Mouse (Mus musculus): Measurements from ENCODE around the gene Snx9. TPM values are rescaled to one million over a fixed set of nuclear protein-coding genes. Genes with fewer than 3 reads are reported as not detected.
A peak's percentile ranks its signal among the peaks of the same experiment; 100 is the strongest.

Snx9 gene
- polyA plus RNA-seq, 1 experiment from 2014 or later = 37.5 TPM

- Histone ChIP-seq H3K4me3 (ENCODE audit: low read depth, low read length) (peak overlapping the region; percentile 68), H3K27ac (replicated peaks; ENCODE audit: low read depth, low read length) (no peak overlapping the region), H3K4me1 (ENCODE audit: control insufficient read depth, insufficient read depth, low read length) (0 out of 2 replicates have a peak, but pooled peaks cover 3% of the 10 kb centered on the region), H3K9me3 (ENCODE audit: control insufficient read depth, low read length) (no peaks in the 10 kb centered on the region), H3K4me2 (ENCODE audit: low read depth, low read length) (peak overlapping the region; percentile 67), H3K27me3 (replicated peaks; ENCODE audit: control insufficient read depth, insufficient read depth, low read length) (no peaks in the 10 kb centered on the region), H3K36me3 (ENCODE audit: control insufficient read depth, insufficient read depth, low read length) (no peaks in the 10 kb centered on the region), H3K9ac (ENCODE audit: low read depth, low read length) (peak overlapping the region; percentile 62)
- peak; percentile 86 for DNase-seq (ENCODE audit: low spot score)
- ATAC-seq (ENCODE audit: low read depth) = peak; percentile 94
- under 1% methylated on average over 25 of the region's 38 CpGs for WGBS
Measured at GRCm38 (mm10) chr17:5940792-5941191, 99.7 kb downstream of the Snx9 start.

- Histone ChIP-seq H3K4me1 (ENCODE audit: control insufficient read depth, insufficient read depth, low read length) (0 out of 2 replicates have a peak, but pooled peaks cover 3% of the 10 kb centered on the region), H3K27me3 (replicated peaks; ENCODE audit: control insufficient read depth, insufficient read depth, low read length) (no peaks in the 10 kb centered on the region), H3K9me3 (ENCODE audit: control insufficient read depth, low read length) (no peaks in the 10 kb centered on the region), H3K4me2 (ENCODE audit: low read depth, low read length) (peak within 1 kb of the TSS; percentile 67), H3K27ac (replicated peaks; ENCODE audit: low read depth, low read length) (no peak within 1 kb of the TSS), H3K9ac (ENCODE audit: low read depth, low read length) (peak within 1 kb of the TSS; percentile 66), H3K36me3 (ENCODE audit: control insufficient read depth, insufficient read depth, low read length) (no peaks in the 10 kb centered on the region), H3K4me3 (ENCODE audit: low read depth, low read length) (peak within 1 kb of the TSS; percentile 68)
- WGBS = 1% methylated on average over 18 of the region's 52 CpGs
- DNase-seq (ENCODE audit: low spot score) (peak; percentile 67), ATAC-seq (ENCODE audit: low read depth) (peak; percentile 80)
Measured at GRCm38 (mm10) chr17:5941230-5942043, 100.3 kb downstream of the Snx9 start, which contains the start of gene Synj2. Synj2 (plus strand) TSS chr17:5941280.

- peak overlapping the region; percentile 67 for H3K4me2 ChIP-seq (ENCODE audit: low read depth, low read length)
- ATAC-seq (ENCODE audit: low read depth) (no peak), DNase-seq (ENCODE audit: low spot score) (no peak)
- no peaks in the 10 kb centered on the region for H3K9me3 ChIP-seq (ENCODE audit: control insufficient read depth, low read length)
- H3K36me3 ChIP-seq (ENCODE audit: control insufficient read depth, insufficient read depth, low read length) = no peaks in the 10 kb centered on the region
- H3K4me3 ChIP-seq (ENCODE audit: low read depth, low read length) = peak overlapping the region; percentile 68
- no peaks in the 10 kb centered on the region for H3K27me3 ChIP-seq (replicated peaks; ENCODE audit: control insufficient read depth, insufficient read depth, low read length)
- H3K9ac ChIP-seq (ENCODE audit: low read depth, low read length) = no peak overlapping the region
- 75% methylated on average over 3 of the region's 3 CpGs for WGBS
- no peak overlapping the region for H3K27ac ChIP-seq (replicated peaks; ENCODE audit: low read depth, low read length)
- H3K4me1 ChIP-seq (ENCODE audit: control insufficient read depth, insufficient read depth, low read length) = 0 out of 2 replicates have a peak, but pooled peaks cover 3% of the 10 kb centered on the region
Measured at GRCm38 (mm10) chr17:5942156-5942555, 101.0 kb downstream of the Snx9 start.

DNA sequence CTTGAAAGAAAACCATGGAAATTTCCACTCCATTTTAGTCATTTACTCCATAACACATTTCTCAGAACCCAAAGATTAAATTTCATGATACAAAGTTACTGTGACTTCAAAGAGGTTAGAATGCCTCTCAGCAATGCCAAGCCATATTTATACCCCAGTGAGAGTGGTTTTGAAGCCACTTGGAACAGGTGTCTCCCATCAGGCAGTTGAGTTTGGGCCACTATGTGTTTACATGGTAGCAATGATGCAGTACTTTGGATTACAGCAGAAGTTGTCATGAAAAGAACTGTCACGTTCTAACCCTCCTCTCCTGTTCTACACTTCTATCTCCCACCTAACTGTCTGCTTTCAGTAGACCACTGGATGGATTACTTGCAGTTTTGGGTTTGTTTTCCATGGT, 101.9 kb downstream of the Snx9 start:
- Histone ChIP-seq H3K4me1 (ENCODE audit: control insufficient read depth, insufficient read depth, low read length) (0 out of 2 replicates have a peak, but pooled peaks cover 3% of the 10 kb centered on the region), H3K27ac (replicated peaks; ENCODE audit: low read depth, low read length) (no peak overlapping the region), H3K4me2 (ENCODE audit: low read depth, low read length) (no peak overlapping the region), H3K27me3 (replicated peaks; ENCODE audit: control insufficient read depth, insufficient read depth, low read length) (no peaks in the 10 kb centered on the region), H3K9me3 (ENCODE audit: control insufficient read depth, low read length) (no peaks in the 10 kb centered on the region), H3K9ac (ENCODE audit: low read depth, low read length) (no peak overlapping the region), H3K36me3 (ENCODE audit: control insufficient read depth, insufficient read depth, low read length) (no peaks in the 10 kb centered on the region), H3K4me3 (ENCODE audit: low read depth, low read length) (no peak overlapping the region)
- WGBS = 71% methylated on average over 1 of the region's 1 CpGs
- no peak for ATAC-seq (ENCODE audit: low read depth)
- no peak for DNase-seq (ENCODE audit: low spot score)

- no peaks in the 10 kb centered on the region for H3K27me3 ChIP-seq (replicated peaks; ENCODE audit: control insufficient read depth, insufficient read depth, low read length)
- H3K4me1 ChIP-seq (ENCODE audit: control insufficient read depth, insufficient read depth, low read length) = no peaks in the 10 kb centered on the region
- H3K27ac ChIP-seq (replicated peaks; ENCODE audit: low read depth, low read length) = no peak overlapping the region
- WGBS = 63% methylated on average over 3 of the region's 3 CpGs
- no peak overlapping the region for H3K9ac ChIP-seq (ENCODE audit: low read depth, low read length)
- no peaks in the 10 kb centered on the region for H3K36me3 ChIP-seq (ENCODE audit: control insufficient read depth, insufficient read depth, low read length)
- ATAC-seq (ENCODE audit: low read depth) (no peak), DNase-seq (ENCODE audit: low spot score) (no peak)
- H3K4me2 ChIP-seq (ENCODE audit: low read depth, low read length) = no peak overlapping the region
- H3K4me3 ChIP-seq (ENCODE audit: low read depth, low read length) = no peak overlapping the region
- H3K9me3 ChIP-seq (ENCODE audit: control insufficient read depth, low read length) = no peaks in the 10 kb centered on the region
Measured at GRCm38 (mm10) chr17:5947039-5947438, 105.9 kb downstream of the Snx9 start.

- 76% methylated on average over 4 of the region's 4 CpGs for WGBS
- Histone ChIP-seq H3K27me3 (replicated peaks; ENCODE audit: control insufficient read depth, insufficient read depth, low read length) (no peaks in the 10 kb centered on the region), H3K27ac (replicated peaks; ENCODE audit: low read depth, low read length) (no peak overlapping the region)
Measured at GRCm38 (mm10) chr17:5952455-5952854, 111.3 kb downstream of the Snx9 start.

DNA sequence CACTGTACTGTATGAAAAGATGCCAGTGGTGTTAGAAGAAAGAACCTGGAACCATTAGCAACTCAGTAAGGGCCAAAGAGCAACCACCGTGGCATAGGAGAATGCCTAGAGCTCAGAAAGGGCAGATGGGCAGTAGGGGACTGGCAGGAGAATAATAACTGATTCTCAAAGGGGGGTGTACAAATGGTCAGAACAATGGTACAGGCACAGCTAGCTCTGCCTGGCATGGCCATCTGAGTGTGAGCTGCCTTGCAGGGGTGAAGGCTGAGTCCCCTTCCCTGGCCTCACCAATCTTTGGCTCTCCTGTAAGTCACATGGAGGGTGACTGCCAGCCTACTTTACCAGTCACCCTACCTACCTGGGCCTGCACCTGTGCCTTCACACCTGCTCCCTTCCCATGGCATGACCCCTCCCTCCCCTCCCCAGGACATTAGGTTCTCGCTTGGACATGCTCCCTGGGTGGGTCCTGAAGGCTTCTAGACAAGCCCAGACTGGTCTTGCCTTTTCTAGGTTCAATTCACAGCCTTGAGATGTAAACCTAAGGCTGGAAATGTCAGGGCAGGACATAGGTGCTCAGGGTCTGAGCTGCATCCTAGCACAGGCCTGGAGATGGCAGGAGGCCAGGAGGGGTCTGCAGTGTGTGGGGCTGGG, 115.3 kb downstream of the Snx9 start:
- DNase-seq (ENCODE audit: low spot score) = no peak
- H3K4me2 ChIP-seq (ENCODE audit: low read depth, low read length) = no peak overlapping the region
- no peak overlapping the region for H3K27ac ChIP-seq (replicated peaks; ENCODE audit: low read depth, low read length)
- H3K9ac ChIP-seq (ENCODE audit: low read depth, low read length) = no peak overlapping the region
- WGBS = 86% methylated on average over 2 of the region's 2 CpGs
- H3K9me3 ChIP-seq (ENCODE audit: control insufficient read depth, low read length) = no peaks in the 10 kb centered on the region
- H3K4me1 ChIP-seq (ENCODE audit: control insufficient read depth, insufficient read depth, low read length) = peaks cover 10% of the 10 kb centered on the region
- H3K27me3 ChIP-seq (replicated peaks; ENCODE audit: control insufficient read depth, insufficient read depth, low read length) = no peaks in the 10 kb centered on the region
- ATAC-seq (ENCODE audit: low read depth) = no peak
- H3K4me3 ChIP-seq (ENCODE audit: low read depth, low read length) = no peak overlapping the region
- H3K36me3 ChIP-seq (ENCODE audit: control insufficient read depth, insufficient read depth, low read length) = no peaks in the 10 kb centered on the region

More at GRCm38 (mm10) chr17:5952455-5952854, 111.3 kb downstream of the Snx9 start:
- Histone ChIP-seq H3K36me3 (ENCODE audit: control insufficient read depth, insufficient read depth, low read length) (no peaks in the 10 kb centered on the region), H3K4me1 (ENCODE audit: control insufficient read depth, insufficient read depth, low read length) (no peaks in the 10 kb centered on the region), H3K9me3 (ENCODE audit: control insufficient read depth, low read length) (no peaks in the 10 kb centered on the region), H3K9ac (ENCODE audit: low read depth, low read length) (no peak overlapping the region), H3K4me3 (ENCODE audit: low read depth, low read length) (no peak overlapping the region), H3K4me2 (ENCODE audit: low read depth, low read length) (no peak overlapping the region)
- ATAC-seq (ENCODE audit: low read depth) (no peak), DNase-seq (ENCODE audit: low spot score) (no peak)

DNA sequence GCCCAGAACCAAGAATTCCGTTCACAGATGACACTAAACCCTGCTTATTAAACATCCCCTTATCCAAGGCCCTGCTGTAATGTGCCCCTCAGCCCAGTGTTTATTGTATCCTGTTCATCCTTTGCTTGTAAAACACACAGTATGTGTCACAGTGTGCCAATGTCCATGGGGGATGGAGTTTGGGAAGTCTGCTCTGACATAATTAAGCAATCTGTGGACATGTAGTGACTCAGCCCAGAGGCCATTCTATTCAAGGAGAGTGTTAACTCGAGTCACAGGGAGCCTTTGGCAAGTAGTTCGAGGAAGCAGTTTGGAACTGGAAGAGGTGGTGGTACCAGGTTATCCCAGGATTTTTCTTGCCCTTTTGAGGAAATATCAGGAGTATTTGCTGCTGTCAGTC, 116.0 kb downstream of the Snx9 start:
- Histone ChIP-seq H3K4me3 (ENCODE audit: low read depth, low read length) (no peak overlapping the region), H3K9me3 (ENCODE audit: control insufficient read depth, low read length) (no peaks in the 10 kb centered on the region), H3K36me3 (ENCODE audit: control insufficient read depth, insufficient read depth, low read length) (no peaks in the 10 kb centered on the region), H3K4me1 (ENCODE audit: control insufficient read depth, insufficient read depth, low read length) (peaks cover 10% of the 10 kb centered on the region), H3K4me2 (ENCODE audit: low read depth, low read length) (no peak overlapping the region), H3K27me3 (replicated peaks; ENCODE audit: control insufficient read depth, insufficient read depth, low read length) (no peaks in the 10 kb centered on the region), H3K27ac (replicated peaks; ENCODE audit: low read depth, low read length) (no peak overlapping the region), H3K9ac (ENCODE audit: low read depth, low read length) (no peak overlapping the region)
- WGBS = 50% methylated on average over 3 of the region's 3 CpGs
- ATAC-seq (ENCODE audit: low read depth) = no peak
- no peak for DNase-seq (ENCODE audit: low spot score)
